Mouse (Mus musculus) lung, embryonic 15.5 days (tissue): ENCODE measurements at regions not wholly inside any gene's neighbourhood (a gene's known extent, or its start where the extent isn't known, plus 50 kb on each side); places are given as distances from the start of the nearest gene placed in this dataset.

ENCODE experiments used
- ATAC-seq: fragments of 200-750 bp; cut with Nextera tagmentation; 2 replicates; pipeline ENCODE4 v1.8.0; 2017; ENCODE audit warnings: moderate number of reproducible peaks, borderline replicate concordance; ENCODE audit not compliant: low FRiP score, low TSS enrichment; ENCODE audit errors: extremely low read depth
- H3K27ac ChIP-seq: fragments of 300-500 bp; sonication (generic); 2 replicates; pipeline ENCODE4 v1.5.1; 2015; ENCODE audit warnings: moderate library complexity, mild to moderate bottlenecking, inconsistent platforms
- H3K27me3 ChIP-seq: fragments of 300-500 bp; sonication (generic); 2 replicates; pipeline ENCODE4 v1.6.1; 2015; ENCODE audit warnings: inconsistent platforms
- H3K36me3 ChIP-seq: fragments of 300-500 bp; sonication (generic); 2 replicates; pipeline ENCODE4 v1.6.1; 2015; ENCODE audit warnings: inconsistent platforms
- H3K4me1 ChIP-seq: fragments of 300-500 bp; sonication (generic); 2 replicates; pipeline ENCODE4 v1.6.1; 2015; ENCODE audit warnings: inconsistent platforms
- H3K4me2 ChIP-seq: fragments of 300-500 bp; sonication (generic); 2 replicates; pipeline ENCODE4 v1.6.1; 2015; ENCODE audit warnings: inconsistent platforms, mild to moderate bottlenecking, moderate library complexity
- H3K4me3 ChIP-seq: fragments of 300-500 bp; sonication (generic); 2 replicates; pipeline ENCODE4 v1.5.1; 2015; ENCODE audit warnings: mild to moderate bottlenecking, inconsistent platforms
- H3K9ac ChIP-seq: fragments of 300-500 bp; sonication (generic); 2 replicates; pipeline ENCODE4 v1.6.1; 2015; ENCODE audit warnings: inconsistent platforms
- H3K9me3 ChIP-seq: fragments of 300-500 bp; sonication (generic); 2 replicates; pipeline ENCODE4 v1.6.1; 2016; ENCODE audit warnings: inconsistent platforms
- WGBS: fragments of 180-500 bp; shearing (Covaris S2); methylation state at CpG from one replicate; pipeline ENCODE4 v1.1.7; 2015; 5-methylcytosine and 5-hydroxymethylcytosine counted together

GRCm38 (mm10) chr15:93763047-93763446 is 167.4 kb upstream of the Prickle1 start:
- no peak for ATAC-seq
- peaks cover 4% of the 10 kb centered on the region; the same call in 1 of the 2 replicates for H3K4me1 ChIP-seq
- no peaks in the 10 kb centered on the region for H3K36me3 ChIP-seq
- no peak overlapping the region for H3K4me2 ChIP-seq
- no peak overlapping the region for H3K9ac ChIP-seq
- H3K9me3 ChIP-seq, result no peaks in the 10 kb centered on the region
- no peak overlapping the region for H3K4me3 ChIP-seq
- no peak overlapping the region for H3K27ac ChIP-seq
- no peaks in the 10 kb centered on the region for H3K27me3 ChIP-seq
- 78% methylated on average over 5 of the region's 5 CpGs for WGBS

GRCm38 (mm10) chr15:93758204-93758836 is 162.6 kb upstream of the Prickle1 start:
- H3K9me3 ChIP-seq, result no peaks in the 10 kb centered on the region
- H3K4me3 ChIP-seq, result no peak overlapping the region
- peaks cover 10% of the 10 kb centered on the region; the same call in 1 of the 2 replicates for H3K4me1 ChIP-seq
- H3K9ac ChIP-seq, result no peak overlapping the region
- H3K27ac ChIP-seq, result no peak overlapping the region
- H3K4me2 ChIP-seq, result no peak overlapping the region
- H3K36me3 ChIP-seq, result no peaks in the 10 kb centered on the region
- H3K27me3 ChIP-seq, result no peaks in the 10 kb centered on the region
- WGBS, result 47% methylated on average over 8 of the region's 8 CpGs
- peak; percentile 57; the same call in 1 of the 2 replicates for ATAC-seq

- WGBS, result 71% methylated on average over 5 of the region's 5 CpGs
- Histone ChIP-seq H3K36me3 (no peaks in the 10 kb centered on the region), H3K9me3 (no peaks in the 10 kb centered on the region), H3K27me3 (no peaks in the 10 kb centered on the region), H3K4me3 (no peak overlapping the region), H3K9ac (no peak overlapping the region), H3K27ac (no peak overlapping the region), H3K4me1 (peaks cover 10% of the 10 kb centered on the region), H3K4me2 (no peak overlapping the region)
- ATAC-seq, result no peak
Measured at GRCm38 (mm10) chr15:93755989-93756388, 160.3 kb upstream of the Prickle1 start.

GRCm38 (mm10) chr15:93751817-93752216 is 156.1 kb upstream of the Prickle1 start:
- ATAC-seq, result no peak

GRCm38 (mm10) chr15:93750953-93751352 is 155.3 kb upstream of the Prickle1 start:
- 25% methylated on average over 8 of the region's 8 CpGs for WGBS
- ATAC-seq, result peak; percentile 65; the same call in 1 of the 2 replicates
- H3K27ac ChIP-seq, result no peak overlapping the region
- no peak overlapping the region for H3K9ac ChIP-seq
- H3K9me3 ChIP-seq, result no peaks in the 10 kb centered on the region
- H3K4me2 ChIP-seq, result 0 out of 2 replicates have a peak overlapping the region, but pooled peaks have one; percentile 26
- H3K4me3 ChIP-seq, result no peak overlapping the region
- peaks cover 3% of the 10 kb centered on the region for H3K4me1 ChIP-seq
- H3K36me3 ChIP-seq, result no peaks in the 10 kb centered on the region
- H3K27me3 ChIP-seq, result no peaks in the 10 kb centered on the region

More at GRCm38 (mm10) chr15:93751817-93752216, 156.1 kb upstream of the Prickle1 start:
- Histone ChIP-seq H3K9ac (no peak overlapping the region), H3K27ac (no peak overlapping the region), H3K36me3 (no peaks in the 10 kb centered on the region), H3K4me1 (peaks cover 3% of the 10 kb centered on the region), H3K27me3 (no peaks in the 10 kb centered on the region), H3K4me2 (no peak overlapping the region), H3K4me3 (no peak overlapping the region), H3K9me3 (no peaks in the 10 kb centered on the region)
- WGBS, result 76% methylated on average over 14 of the region's 14 CpGs

- Histone ChIP-seq H3K4me3 (no peak overlapping the region), H3K36me3 (no peaks in the 10 kb centered on the region), H3K4me1 (peaks cover 10% of the 10 kb centered on the region), H3K27me3 (no peaks in the 10 kb centered on the region), H3K27ac (no peak overlapping the region), H3K9ac (no peak overlapping the region), H3K4me2 (no peak overlapping the region), H3K9me3 (no peaks in the 10 kb centered on the region)
- ATAC-seq, result 0 out of 2 replicates have a peak, but pooled peaks have one; percentile 27
- 20% methylated on average over 12 of the region's 12 CpGs for WGBS
Measured at GRCm38 (mm10) chr15:93744191-93744945, 148.7 kb upstream of the Prickle1 start.

- ATAC-seq, result no peak
- Histone ChIP-seq H3K36me3 (no peaks in the 10 kb centered on the region), H3K9me3 (no peaks in the 10 kb centered on the region), H3K27me3 (no peaks in the 10 kb centered on the region), H3K27ac (no peak overlapping the region), H3K4me2 (no peak overlapping the region), H3K4me1 (no peaks in the 10 kb centered on the region), H3K9ac (no peak overlapping the region), H3K4me3 (no peak overlapping the region)
- WGBS, result 82% methylated on average over 18 of the region's 18 CpGs
Measured at GRCm38 (mm10) chr15:93733731-93734510, 138.2 kb upstream of the Prickle1 start.

- H3K27me3 ChIP-seq, result no peaks in the 10 kb centered on the region
- 73% methylated on average over 5 of the region's 5 CpGs for WGBS
- H3K27ac ChIP-seq, result no peak overlapping the region
- H3K36me3 ChIP-seq, result no peaks in the 10 kb centered on the region
- H3K9ac ChIP-seq, result no peak overlapping the region
- no peak overlapping the region for H3K4me3 ChIP-seq
- no peaks in the 10 kb centered on the region for H3K4me1 ChIP-seq
- no peak overlapping the region for H3K4me2 ChIP-seq
- ATAC-seq, result no peak
- no peaks in the 10 kb centered on the region for H3K9me3 ChIP-seq
Measured at GRCm38 (mm10) chr15:93732825-93733224, 137.1 kb upstream of the Prickle1 start.

GRCm38 (mm10) chr15:93731161-93731560 is 135.5 kb upstream of the Prickle1 start:
- 66% methylated on average over 6 of the region's 6 CpGs for WGBS
- Histone ChIP-seq H3K27ac (no peak overlapping the region), H3K36me3 (no peaks in the 10 kb centered on the region)

GRCm38 (mm10) chr15:93715443-93715842 is 119.8 kb upstream of the Prickle1 start:
- peaks cover 23% of the 10 kb centered on the region for H3K4me1 ChIP-seq
- 57% methylated on average over 4 of the region's 4 CpGs for WGBS
- ATAC-seq, result no peak
- no peak overlapping the region for H3K27ac ChIP-seq
- H3K4me3 ChIP-seq, result no peak overlapping the region
- no peaks in the 10 kb centered on the region for H3K9me3 ChIP-seq
- H3K36me3 ChIP-seq, result no peaks in the 10 kb centered on the region
- H3K4me2 ChIP-seq, result no peak overlapping the region
- H3K27me3 ChIP-seq, result no peaks in the 10 kb centered on the region
- H3K9ac ChIP-seq, result no peak overlapping the region

More at GRCm38 (mm10) chr15:93731161-93731560, 135.5 kb upstream of the Prickle1 start:
- no peaks in the 10 kb centered on the region for H3K4me1 ChIP-seq
- no peaks in the 10 kb centered on the region for H3K9me3 ChIP-seq
- H3K27me3 ChIP-seq, result no peaks in the 10 kb centered on the region
- H3K4me2 ChIP-seq, result no peak overlapping the region
- ATAC-seq, result no peak
- no peak overlapping the region for H3K9ac ChIP-seq
- no peak overlapping the region for H3K4me3 ChIP-seq

GRCm38 (mm10) chr15:93713428-93713827 is 117.7 kb upstream of the Prickle1 start:
- peaks cover 23% of the 10 kb centered on the region for H3K4me1 ChIP-seq
- ATAC-seq, result peak; percentile 60; the same call in 1 of the 2 replicates
- H3K4me2 ChIP-seq, result no peak overlapping the region
- 43% methylated on average over 7 of the region's 7 CpGs for WGBS
- H3K36me3 ChIP-seq, result no peaks in the 10 kb centered on the region
- no peaks in the 10 kb centered on the region for H3K27me3 ChIP-seq
- H3K27ac ChIP-seq, result peak overlapping the region; percentile 76
- H3K9ac ChIP-seq, result no peak overlapping the region
- H3K9me3 ChIP-seq, result no peaks in the 10 kb centered on the region
- no peak overlapping the region for H3K4me3 ChIP-seq
